Mouse (Mus musculus): ENCODE results near the gene Slc25a41. TPM values are rescaled to one million over a fixed set of nuclear protein-coding genes. Genes with fewer than 3 reads are reported as not detected.

The Slc25a41 gene
- polyA plus RNA-seq, 1 experiment = not detected

DNA sequence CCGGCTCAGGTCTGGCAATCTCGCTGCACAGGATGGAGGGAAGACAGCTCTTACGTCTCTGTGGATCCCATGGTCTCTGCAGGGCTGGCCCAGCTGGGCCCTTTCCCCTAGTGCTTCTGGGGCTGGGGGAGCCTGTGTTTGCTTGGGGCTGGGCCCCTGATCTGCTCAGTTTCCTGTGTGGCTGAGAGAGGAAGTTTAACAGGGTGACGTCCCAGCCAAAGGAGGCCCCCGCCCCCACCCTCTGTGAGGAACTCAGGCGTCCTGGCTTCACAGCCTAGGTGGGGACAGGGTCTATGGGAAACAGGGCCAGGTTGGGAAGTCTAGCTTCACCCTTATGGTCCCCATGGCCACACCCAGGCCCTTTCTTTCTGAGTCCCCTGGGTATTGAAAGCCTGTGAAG lies 36.9 kb upstream of the Slc25a41 start, which contains the start of gene Dennd1c:
TSS of gene Dennd1c (minus strand) at position 179 of the 400 bp plus-strand sequence.
- peaks cover 25% of the 10 kb centered on the region; the same call in 1 of the 2 replicates for H3K4me1 ChIP-seq (ENCODE audit: control insufficient read depth, insufficient read depth, insufficient read length)
- TF ChIP-seq CTCF (IDR thresholded peaks at IDR 0.05; ENCODE audit: extremely low read depth, insufficient read depth, insufficient read length, insufficient replicate concordance) (no peak), POLR2A (IDR thresholded peaks at IDR 0.05; ENCODE audit: low read depth, low read length) (peak; percentile 84)
- peak; percentile 64 to 76 for DNase-seq (ENCODE audit: low read depth in 1 of 2, low spot score in 2 of 2)
- no peaks in the 10 kb centered on the region for H3K27me3 ChIP-seq (ENCODE audit: control insufficient read depth, insufficient read depth, low read length)
- H3K4me3 ChIP-seq (ENCODE audit: extremely low read depth, insufficient read depth, insufficient read length) = peak within 1 kb of the TSS; percentile 76
- 7% methylated on average over 6 of the region's 6 CpGs for WGBS
- H3K36me3 ChIP-seq (ENCODE audit: control insufficient read depth, insufficient read depth, low read length) = peaks cover 13% of the 10 kb centered on the region
- peak within 1 kb of the TSS; percentile 93 for H3K27ac ChIP-seq (ENCODE audit: insufficient read depth, low read length)

DNA sequence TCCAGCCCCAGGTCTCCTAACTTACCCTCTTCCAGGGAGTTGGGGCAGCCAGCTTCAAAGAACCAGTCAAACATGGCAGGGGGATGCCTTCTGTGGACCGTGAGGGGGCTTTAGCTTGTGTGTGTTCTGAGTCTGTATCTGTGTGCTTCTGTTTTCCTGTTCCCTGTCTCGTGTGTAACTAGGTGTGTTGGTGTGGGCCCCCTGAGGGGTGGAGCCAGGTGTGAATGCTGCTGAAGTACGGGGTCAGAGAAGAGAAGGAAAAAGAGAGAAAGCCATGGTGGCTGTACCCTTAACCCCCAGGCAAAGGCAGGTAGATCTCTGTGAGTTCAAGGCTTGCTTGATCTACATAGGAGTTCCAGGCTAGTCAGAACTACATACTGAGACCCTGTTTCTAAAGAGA lies 35.5 kb upstream of the Slc25a41 start:
- peaks cover 13% of the 10 kb centered on the region for H3K36me3 ChIP-seq (ENCODE audit: control insufficient read depth, insufficient read depth, low read length)

DNA sequence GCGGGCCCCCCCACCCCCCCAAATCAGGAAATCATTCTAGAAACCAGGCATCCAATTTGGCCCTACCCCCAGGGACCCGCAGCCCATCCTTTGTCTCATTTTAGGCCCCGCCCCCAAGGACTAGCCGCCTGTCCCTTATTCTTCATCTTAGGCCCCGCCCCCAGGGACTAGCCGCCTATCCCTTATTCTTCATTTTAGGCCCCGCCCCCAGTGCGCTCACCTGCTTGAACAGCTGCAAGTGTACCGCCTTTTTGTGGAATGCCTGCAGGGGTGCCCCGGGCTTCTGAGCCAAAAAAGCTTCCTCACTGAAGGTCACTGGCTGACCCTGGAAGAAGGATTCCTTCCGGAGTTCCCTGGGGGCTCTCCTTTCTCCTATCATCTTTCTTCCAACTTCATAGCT lies 29.2 kb upstream of the Slc25a41 start:
- Histone ChIP-seq H3K4me1 (ENCODE audit: control insufficient read depth, insufficient read depth, insufficient read length) (peaks cover 6% of the 10 kb centered on the region; the same call in 1 of the 2 replicates), H3K36me3 (ENCODE audit: control insufficient read depth, insufficient read depth, low read length) (peaks cover 42% of the 10 kb centered on the region)
- TF ChIP-seq CTCF (IDR thresholded peaks at IDR 0.05; ENCODE audit: extremely low read depth, insufficient read depth, insufficient read length, insufficient replicate concordance) (no peak), POLR2A (IDR thresholded peaks at IDR 0.05; ENCODE audit: low read depth, low read length) (no peak)

More for the DNA sequence above, 35.5 kb upstream of the Slc25a41 start:
- Histone ChIP-seq H3K27me3 (ENCODE audit: control insufficient read depth, insufficient read depth, low read length) (no peaks in the 10 kb centered on the region), H3K4me1 (ENCODE audit: control insufficient read depth, insufficient read depth, insufficient read length) (peaks cover 25% of the 10 kb centered on the region; the same call in 1 of the 2 replicates), H3K4me3 (ENCODE audit: extremely low read depth, insufficient read depth, insufficient read length) (no peak overlapping the region), H3K27ac (ENCODE audit: insufficient read depth, low read length) (no peak overlapping the region)
- no peak for DNase-seq (ENCODE audit: low read depth in 1 of 2, low spot score in 2 of 2)
- no peak for TF ChIP-seq CTCF (IDR thresholded peaks at IDR 0.05; ENCODE audit: extremely low read depth, insufficient read depth, insufficient read length, insufficient replicate concordance)
- no peak for TF ChIP-seq POLR2A (IDR thresholded peaks at IDR 0.05; ENCODE audit: low read depth, low read length)
- WGBS = 44% methylated on average over 3 of the region's 3 CpGs

GRCm38 (mm10) chr17:57070272-57070671 lies 28.8 kb upstream of the Slc25a41 start:
- no peak overlapping the region for H3K27ac ChIP-seq (ENCODE audit: insufficient read depth, low read length)
- TF ChIP-seq POLR2A (IDR thresholded peaks at IDR 0.05; ENCODE audit: low read depth, low read length) (no peak), CTCF (IDR thresholded peaks at IDR 0.05; ENCODE audit: extremely low read depth, insufficient read depth, insufficient read length, insufficient replicate concordance) (no peak)
- H3K27me3 ChIP-seq (ENCODE audit: control insufficient read depth, insufficient read depth, low read length) = no peaks in the 10 kb centered on the region
- WGBS = 60% methylated on average over 9 of the region's 9 CpGs
- no peak for DNase-seq (ENCODE audit: low read depth in 1 of 2, low spot score in 2 of 2)
- H3K4me3 ChIP-seq (ENCODE audit: extremely low read depth, insufficient read depth, insufficient read length) = no peak overlapping the region
- H3K36me3 ChIP-seq (ENCODE audit: control insufficient read depth, insufficient read depth, low read length) = peaks cover 42% of the 10 kb centered on the region
- peaks cover 6% of the 10 kb centered on the region; the same call in 1 of the 2 replicates for H3K4me1 ChIP-seq (ENCODE audit: control insufficient read depth, insufficient read depth, insufficient read length)

More for the DNA sequence above, 29.2 kb upstream of the Slc25a41 start:
- 81% methylated on average over 11 of the region's 11 CpGs for WGBS
- DNase-seq (ENCODE audit: low read depth in 1 of 2, low spot score in 2 of 2) = no peak
- H3K4me3 ChIP-seq (ENCODE audit: extremely low read depth, insufficient read depth, insufficient read length) = no peak overlapping the region
- no peaks in the 10 kb centered on the region for H3K27me3 ChIP-seq (ENCODE audit: control insufficient read depth, insufficient read depth, low read length)
- no peak overlapping the region for H3K27ac ChIP-seq (ENCODE audit: insufficient read depth, low read length)

DNA sequence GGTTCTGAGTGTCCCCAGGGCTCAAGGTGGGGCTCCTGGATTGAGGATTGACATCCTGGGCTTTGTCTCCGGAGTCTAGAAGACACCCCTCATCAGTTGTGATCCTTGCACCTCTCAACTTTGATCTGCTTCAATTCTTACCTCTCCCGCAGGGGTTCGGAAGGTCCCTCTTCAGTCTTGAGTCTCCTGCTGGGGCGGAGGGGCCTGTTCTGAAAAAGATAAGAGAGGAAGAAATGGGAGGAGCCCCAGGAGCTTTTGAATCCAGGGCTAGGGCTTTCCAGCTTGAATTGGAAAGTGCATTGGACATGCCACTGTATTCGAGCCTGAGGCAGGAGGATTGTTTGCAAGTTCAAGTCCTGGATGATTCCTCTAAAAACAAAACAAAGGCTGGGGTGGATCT lies 25.5 kb upstream of the Slc25a41 start:
- Histone ChIP-seq H3K4me3 (ENCODE audit: extremely low read depth, insufficient read depth, insufficient read length) (no peak overlapping the region), H3K27ac (ENCODE audit: insufficient read depth, low read length) (no peak overlapping the region), H3K4me1 (ENCODE audit: control insufficient read depth, insufficient read depth, insufficient read length) (peaks cover 5% of the 10 kb centered on the region; the same call in 1 of the 2 replicates), H3K27me3 (ENCODE audit: control insufficient read depth, insufficient read depth, low read length) (0 out of 2 replicates have a peak, but pooled peaks cover 1% of the 10 kb centered on the region), H3K36me3 (ENCODE audit: control insufficient read depth, insufficient read depth, low read length) (peaks cover 33% of the 10 kb centered on the region)
- TF ChIP-seq CTCF (IDR thresholded peaks at IDR 0.05; ENCODE audit: extremely low read depth, insufficient read depth, insufficient read length, insufficient replicate concordance) (no peak), POLR2A (IDR thresholded peaks at IDR 0.05; ENCODE audit: low read depth, low read length) (no peak)
- DNase-seq (ENCODE audit: low read depth in 1 of 2, low spot score in 2 of 2) = no peak
- WGBS = 78% methylated on average over 5 of the region's 5 CpGs

GRCm38 (mm10) chr17:57063031-57063430 lies 21.6 kb upstream of the Slc25a41 start:
- H3K4me3 ChIP-seq (ENCODE audit: extremely low read depth, insufficient read depth, insufficient read length) = no peak overlapping the region
- WGBS = 75% methylated on average over 8 of the region's 8 CpGs

GRCm38 (mm10) chr17:57062548-57062947 lies 21.1 kb upstream of the Slc25a41 start:
- Histone ChIP-seq H3K27ac (ENCODE audit: insufficient read depth, low read length) (no peak overlapping the region), H3K36me3 (ENCODE audit: control insufficient read depth, insufficient read depth, low read length) (peaks cover 10% of the 10 kb centered on the region), H3K4me3 (ENCODE audit: extremely low read depth, insufficient read depth, insufficient read length) (peak overlapping the region; percentile 50; the same call in 1 of the 2 replicates), H3K27me3 (ENCODE audit: control insufficient read depth, insufficient read depth, low read length) (0 out of 2 replicates have a peak, but pooled peaks cover 2% of the 10 kb centered on the region), H3K4me1 (ENCODE audit: control insufficient read depth, insufficient read depth, insufficient read length) (peaks cover 18% of the 10 kb centered on the region; the same call in 1 of the 2 replicates)
- no peak for DNase-seq (ENCODE audit: low read depth in 1 of 2, low spot score in 2 of 2)
- no peak for TF ChIP-seq CTCF (IDR thresholded peaks at IDR 0.05; ENCODE audit: extremely low read depth, insufficient read depth, insufficient read length, insufficient replicate concordance)
- no peak for TF ChIP-seq POLR2A (IDR thresholded peaks at IDR 0.05; ENCODE audit: low read depth, low read length)
- WGBS = 19% methylated on average over 22 of the region's 22 CpGs

More at GRCm38 (mm10) chr17:57063031-57063430, 21.6 kb upstream of the Slc25a41 start:
- peaks cover 18% of the 10 kb centered on the region; the same call in 1 of the 2 replicates for H3K4me1 ChIP-seq (ENCODE audit: control insufficient read depth, insufficient read depth, insufficient read length)
- H3K36me3 ChIP-seq (ENCODE audit: control insufficient read depth, insufficient read depth, low read length) = peaks cover 10% of the 10 kb centered on the region
- H3K27ac ChIP-seq (ENCODE audit: insufficient read depth, low read length) = no peak overlapping the region
- 0 out of 2 replicates have a peak, but pooled peaks cover 2% of the 10 kb centered on the region for H3K27me3 ChIP-seq (ENCODE audit: control insufficient read depth, insufficient read depth, low read length)
- no peak for TF ChIP-seq CTCF (IDR thresholded peaks at IDR 0.05; ENCODE audit: extremely low read depth, insufficient read depth, insufficient read length, insufficient replicate concordance)
- TF ChIP-seq POLR2A (IDR thresholded peaks at IDR 0.05; ENCODE audit: low read depth, low read length) = no peak
- no peak for DNase-seq (ENCODE audit: low read depth in 1 of 2, low spot score in 2 of 2)
